Mouse (Mus musculus): Measurements from ENCODE around the gene Sox15.

GRCm38 (mm10) chr11:69662213-69662966, 7.3 kb downstream of the Sox15 start, which contains the start of gene Mpdu1:
- TF ChIP-seq USF1 (IDR thresholded peaks at IDR 0.05; ENCODE audit: low read depth, low read length) (no peak), JUND (conservative IDR thresholded peaks at IDR 0.05; ENCODE audit: low read depth, low read length) (no peak), TCF12 (IDR thresholded peaks at IDR 0.05; ENCODE audit: low read depth, low read length) (peak; percentile 99), ZKSCAN1 (IDR thresholded peaks at IDR 0.05; ENCODE audit: borderline replicate concordance, low read depth, low read length) (no peak), POLR2A (IDR thresholded peaks at IDR 0.05; ENCODE audit: low read depth, low read length) (peak; percentile 98), IRF4 (IDR thresholded peaks at IDR 0.05; ENCODE audit: low read depth, low read length) (peak; percentile 67), CHD2 (IDR thresholded peaks at IDR 0.05; ENCODE audit: low read length) (peak; percentile 37; the same call in 1 of the 2 replicates), CTCF (conservative IDR thresholded peaks at IDR 0.05 in 1 of 2, IDR thresholded peaks at IDR 0.05 in 1 of 2; ENCODE audit: low read depth in 2 of 2, low read length in 2 of 2) (peak in 1 of 2 experiments; percentile 52; a peak in 2 of 4 replicates), SIN3A (IDR thresholded peaks at IDR 0.05; ENCODE audit: low read length) (peak; percentile 88), ZC3H11A (IDR thresholded peaks at IDR 0.05; ENCODE audit: low read depth, low read length) (no peak), POLR2AphosphoS2 (IDR thresholded peaks at IDR 0.05; ENCODE audit: low read depth, low read length) (peak; percentile 91), EP300 (IDR thresholded peaks at IDR 0.05; ENCODE audit: low read length) (no peak)
